Mouse (Mus musculus): ENCODE measurements around the gene Kmt2e. TPM values are rescaled to one million over a fixed set of nuclear protein-coding genes. Genes with fewer than 3 reads are reported as not detected.
A peak's percentile ranks its signal among the peaks of the same experiment; 100 is the strongest.

Gene Kmt2e
- total RNA-seq, 2 experiments from 2014 or later = 86.5 to 106 TPM

DNA sequence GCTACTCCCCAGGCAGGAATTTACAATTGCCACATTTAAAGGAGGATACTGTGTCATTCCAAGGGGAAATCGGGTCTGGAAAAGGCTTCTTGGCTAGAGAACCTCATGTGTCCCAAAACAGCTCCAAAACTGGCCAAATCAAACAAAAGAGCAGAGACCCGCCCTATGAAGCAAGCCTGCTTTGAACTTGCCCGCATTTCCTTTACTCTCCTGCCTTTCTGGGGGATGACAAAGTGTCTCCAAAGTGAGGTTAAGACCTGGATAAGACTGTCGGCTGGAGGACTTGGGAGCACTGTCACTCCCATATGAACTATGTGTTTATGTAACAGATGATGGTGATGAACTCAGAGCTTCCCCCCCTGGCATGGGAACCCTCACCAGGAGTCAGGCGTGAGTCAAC, 26.1 kb upstream of the Kmt2e start:
- intact Hi-C loops (cut with DNase I) = no loop called here
- no peak for DNase-seq (ENCODE audit: low spot score in 2 of 2)

GRCm38 (mm10) chr5:23410040-23410717, 24.1 kb upstream of the Kmt2e start:
- DNase-seq (ENCODE audit: low spot score in 2 of 2) = no peak
- intact Hi-C loops (cut with DNase I) = no loop called here

DNA sequence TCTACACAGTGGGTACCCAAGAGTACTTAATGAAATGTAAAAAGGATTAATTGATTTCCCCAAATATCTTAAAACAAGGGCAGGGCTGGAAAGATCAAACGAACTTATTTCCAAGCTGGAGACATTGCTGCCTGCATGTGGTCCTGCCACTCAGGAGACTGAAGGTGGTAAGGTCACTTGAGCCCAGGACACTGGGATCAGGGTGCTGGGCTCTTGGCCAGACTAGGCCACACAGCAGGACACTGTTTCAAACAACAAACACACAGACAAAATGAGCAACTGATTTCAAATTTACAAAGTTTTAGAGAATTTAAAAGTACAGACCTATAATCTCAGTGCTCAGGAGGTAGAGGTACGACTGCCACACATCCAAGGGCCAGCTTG, 23.5 kb upstream of the Kmt2e start:
- DNase-seq (ENCODE audit: low spot score in 2 of 2) = no peak

GRCm38 (mm10) chr5:23411640-23412039, 22.6 kb upstream of the Kmt2e start:
- intact Hi-C loops (cut with DNase I) = no loop called here
- DNase-seq (ENCODE audit: low spot score in 2 of 2) = peak in 1 of 2 experiments; percentile 58

More for the DNA sequence above, 23.5 kb upstream of the Kmt2e start:
- intact Hi-C loops (cut with DNase I) = no loop called here

DNA sequence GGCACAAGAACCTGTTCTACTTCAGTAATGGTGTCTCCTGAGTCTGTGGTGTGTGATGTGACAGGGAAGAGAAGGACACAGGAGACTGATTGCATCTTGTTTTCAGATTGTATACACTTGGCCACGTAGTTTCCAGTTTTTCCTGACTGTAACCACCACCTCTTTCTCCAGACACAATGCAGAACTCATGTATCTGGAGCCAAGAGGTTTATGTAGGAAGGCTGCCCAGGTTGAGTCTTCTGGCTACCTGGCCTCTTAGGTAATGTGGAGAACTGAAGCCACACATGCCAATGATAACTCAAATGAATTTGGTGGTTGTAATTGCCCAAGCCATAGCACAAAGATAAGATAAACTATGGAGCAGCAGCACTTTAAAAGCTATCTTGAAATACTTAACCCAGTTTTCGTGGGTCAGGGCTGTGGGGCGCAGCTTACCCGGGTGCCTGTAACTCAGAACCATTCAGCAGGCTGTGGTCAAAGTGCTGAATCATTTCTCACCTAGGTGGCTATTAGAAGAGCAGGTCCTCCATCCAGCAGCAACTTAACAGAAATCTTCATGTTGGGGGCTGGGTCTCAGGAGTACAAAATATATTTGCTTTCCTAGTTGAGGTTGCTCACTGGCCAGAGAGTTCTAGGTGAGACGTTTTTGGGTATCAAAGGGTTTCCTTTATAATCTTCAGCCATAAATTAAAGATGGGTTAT, 21.8 kb upstream of the Kmt2e start:
- DNase-seq (ENCODE audit: low spot score in 2 of 2) = no peak
- intact Hi-C loops (cut with DNase I) = no loop called here

DNA sequence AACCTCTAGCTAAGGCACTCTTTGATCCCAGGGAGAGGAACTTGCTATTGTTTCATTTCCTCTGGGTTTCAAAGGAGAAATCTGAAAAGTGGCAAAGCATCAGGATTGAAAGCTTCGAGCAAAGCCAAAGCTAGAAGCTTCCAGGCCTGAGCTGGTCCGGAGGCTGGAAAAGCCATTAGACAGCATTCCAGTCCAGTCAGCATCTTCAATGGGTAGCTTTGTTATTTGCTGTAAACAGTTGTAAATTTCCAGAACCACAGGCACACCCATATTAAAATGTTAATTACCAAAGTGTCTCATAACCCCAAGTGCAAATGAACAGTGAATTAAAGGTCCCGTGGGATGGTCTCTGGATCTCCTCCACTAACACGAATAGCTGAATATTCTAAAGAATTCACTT, 21.2 kb upstream of the Kmt2e start:
- intact Hi-C loops (cut with DNase I) = no loop called here
- no peak for DNase-seq (ENCODE audit: low spot score in 2 of 2)

GRCm38 (mm10) chr5:23413575-23414470, 20.4 kb upstream of the Kmt2e start:
- intact Hi-C loops (cut with DNase I) = no loop called here
- DNase-seq (ENCODE audit: low spot score in 2 of 2) = peak in 1 of 2 experiments; percentile 33

DNA sequence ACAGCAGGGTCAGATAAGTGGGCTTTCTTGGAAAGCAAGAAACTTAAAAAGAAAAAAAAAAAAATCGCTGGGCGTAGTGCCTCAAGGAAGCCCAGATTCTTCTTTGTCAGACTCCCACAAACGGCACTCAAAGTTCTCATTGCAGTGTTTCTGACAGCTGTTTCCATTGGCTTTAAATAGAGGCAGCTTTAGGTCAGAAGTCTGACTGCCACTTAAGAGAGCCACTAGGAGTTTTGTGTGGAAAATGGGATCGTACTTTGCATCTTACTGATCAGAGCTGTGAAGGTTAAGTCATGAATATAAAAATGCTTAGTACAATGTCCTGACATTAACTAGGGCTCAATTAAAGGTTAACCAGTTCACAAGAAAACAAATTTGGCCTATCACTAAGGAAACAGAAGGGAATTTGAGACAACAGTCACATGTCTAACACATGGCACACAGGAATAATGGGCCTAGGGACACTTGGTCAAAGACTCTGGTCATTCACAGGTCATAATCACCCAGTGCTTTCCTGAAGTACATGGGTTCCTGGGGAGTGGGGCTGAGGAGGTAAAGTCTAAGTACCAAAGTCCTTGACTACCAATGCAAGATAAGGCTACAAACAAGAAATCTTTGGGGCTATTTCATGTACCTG, 19.6 kb upstream of the Kmt2e start:
- intact Hi-C loops (cut with DNase I) = no loop called here
- no peak for DNase-seq (ENCODE audit: low spot score in 2 of 2)

DNA sequence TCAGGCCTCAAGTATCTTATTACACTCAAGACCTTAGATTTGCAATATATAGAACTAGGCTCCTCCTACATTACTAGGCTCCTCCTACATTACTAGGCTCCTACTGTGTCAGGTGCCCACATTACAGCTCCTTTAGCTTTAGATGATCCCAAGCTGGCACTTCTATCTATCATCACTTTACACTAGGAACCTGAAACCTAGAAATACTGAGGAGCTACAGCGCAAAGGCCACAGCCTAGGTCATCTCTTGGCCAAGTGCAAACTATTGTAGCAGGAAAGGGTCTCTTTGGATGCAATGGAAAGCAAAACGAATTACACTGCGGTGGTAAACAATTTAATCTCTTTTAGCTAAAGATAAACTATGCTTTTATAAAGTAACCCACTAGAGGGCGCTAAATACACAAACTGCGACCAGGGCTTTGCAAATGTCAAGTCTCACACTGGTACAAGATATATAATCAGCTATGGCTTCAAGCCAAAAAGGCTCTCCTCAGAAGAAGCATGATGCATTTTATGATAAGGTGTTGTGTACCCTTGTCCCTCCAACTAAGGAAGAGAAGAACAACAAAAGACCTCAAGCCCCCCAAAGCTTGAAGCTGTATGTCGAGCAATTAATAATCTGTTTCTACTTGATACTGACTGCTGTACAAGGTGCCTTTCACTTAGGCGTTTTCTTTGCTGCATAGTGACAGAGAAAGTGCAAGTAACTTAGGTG, 18.5 kb upstream of the Kmt2e start:
- no peak for DNase-seq (ENCODE audit: low spot score in 2 of 2)
- intact Hi-C loops (cut with DNase I) = no loop called here

DNA sequence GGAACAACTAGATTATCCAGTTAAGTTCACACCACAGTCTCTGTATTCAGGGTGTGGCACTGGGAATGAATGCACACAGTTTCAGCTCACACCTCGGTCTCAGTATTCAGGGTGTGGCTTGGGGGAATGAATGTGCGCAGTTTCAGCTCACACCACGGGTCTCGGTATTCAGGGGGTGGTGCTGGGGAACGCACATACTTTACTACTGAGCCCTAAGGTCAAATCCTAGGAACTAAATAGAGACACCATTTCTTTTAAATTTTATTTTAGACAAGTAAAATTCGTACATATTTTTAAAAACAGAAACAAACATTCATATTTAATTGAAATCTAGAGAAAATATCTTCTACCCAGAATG, 18.0 kb upstream of the Kmt2e start:
- intact Hi-C loops (cut with DNase I) = no loop called here
- DNase-seq (ENCODE audit: low spot score in 2 of 2) = no peak

GRCm38 (mm10) chr5:23417716-23418115, 16.5 kb upstream of the Kmt2e start:
- no peak for DNase-seq (ENCODE audit: low spot score in 2 of 2)

DNA sequence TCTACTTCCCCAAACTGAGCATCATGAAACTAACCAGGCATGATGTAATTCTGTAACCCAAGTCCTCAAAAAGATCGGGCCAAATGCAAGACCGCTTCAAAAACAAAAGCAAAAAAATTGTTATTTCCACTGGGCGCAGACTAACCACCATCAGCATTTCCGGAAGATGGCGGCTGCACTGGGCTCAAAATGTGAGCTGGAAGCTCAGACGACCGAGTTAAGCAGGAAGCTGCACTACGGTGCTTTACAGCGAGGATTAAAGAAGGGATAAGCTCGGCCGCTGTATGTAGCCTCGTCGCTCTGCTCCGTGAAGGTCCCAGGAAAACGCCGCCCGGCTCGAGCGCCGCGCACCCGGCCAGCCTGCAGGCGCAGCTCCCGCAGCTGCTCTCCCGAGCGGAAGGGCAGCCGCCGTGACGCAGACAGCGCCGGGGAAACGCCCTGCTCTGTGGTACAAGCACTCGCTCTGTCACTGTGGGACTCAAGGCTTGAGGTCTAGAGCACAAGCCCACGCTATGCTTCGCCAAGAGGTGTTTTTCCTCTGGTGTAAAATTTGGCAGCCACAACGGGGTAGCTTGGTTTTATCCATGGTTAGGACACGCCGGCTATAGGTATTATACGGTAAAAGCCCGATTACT, 16.0 kb upstream of the Kmt2e start:
- peak; percentile 86 to 88 for DNase-seq (ENCODE audit: low spot score in 2 of 2)
- intact Hi-C loops (cut with DNase I) = loop anchor here (2.0 kb wide), 1 partner anchor 15 kb away; no protein-coding TSS in a partner anchor

More at GRCm38 (mm10) chr5:23417716-23418115, 16.5 kb upstream of the Kmt2e start:
- intact Hi-C loops (cut with DNase I) = loop anchor here (2.0 kb wide), 1 partner anchor 15 kb away; no protein-coding TSS in a partner anchor

- no peak for DNase-seq (ENCODE audit: low spot score in 2 of 2)
- intact Hi-C loops (cut with DNase I) = loop anchor here (2.0 kb wide), 1 partner anchor 14 kb away; no protein-coding TSS in a partner anchor
These were observed 15.2 kb upstream of the Kmt2e start for GRCm38 (mm10) chr5:23418797-23419595.

GRCm38 (mm10) chr5:23419616-23420170, 14.5 kb upstream of the Kmt2e start:
- intact Hi-C loops (cut with DNase I) = loop anchor here (2.0 kb wide), 1 partner anchor 13 kb away; no protein-coding TSS in a partner anchor
- no peak for DNase-seq (ENCODE audit: low spot score in 2 of 2)

- intact Hi-C loops (cut with DNase I) = no loop called here
- DNase-seq (ENCODE audit: low spot score in 2 of 2) = no peak
These were observed 13.8 kb upstream of the Kmt2e start for GRCm38 (mm10) chr5:23420410-23420809.

GRCm38 (mm10) chr5:23421440-23421839, 12.8 kb upstream of the Kmt2e start:
- DNase-seq (ENCODE audit: low spot score in 2 of 2) = no peak
- intact Hi-C loops (cut with DNase I) = no loop called here

DNA sequence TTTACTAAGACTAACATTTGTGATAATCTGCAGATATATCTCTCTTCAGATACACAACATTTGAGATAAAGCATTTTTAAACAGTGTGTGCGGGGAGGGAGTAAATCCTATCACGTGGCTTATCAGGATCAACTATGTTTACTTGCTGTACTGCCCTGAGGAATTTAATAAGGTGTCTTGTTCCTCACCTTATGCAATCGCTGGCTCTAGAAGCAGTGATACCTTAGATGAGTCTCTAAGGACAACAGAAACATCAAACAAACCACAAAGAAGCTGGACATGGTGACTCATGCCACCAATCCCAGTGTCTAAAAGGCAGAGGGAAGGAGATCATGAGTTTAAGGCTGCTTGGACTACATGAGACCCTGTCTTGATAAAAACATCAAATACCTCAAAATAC, 11.2 kb upstream of the Kmt2e start:
- intact Hi-C loops (cut with DNase I) = no loop called here
- DNase-seq (ENCODE audit: low spot score in 2 of 2) = no peak

DNA sequence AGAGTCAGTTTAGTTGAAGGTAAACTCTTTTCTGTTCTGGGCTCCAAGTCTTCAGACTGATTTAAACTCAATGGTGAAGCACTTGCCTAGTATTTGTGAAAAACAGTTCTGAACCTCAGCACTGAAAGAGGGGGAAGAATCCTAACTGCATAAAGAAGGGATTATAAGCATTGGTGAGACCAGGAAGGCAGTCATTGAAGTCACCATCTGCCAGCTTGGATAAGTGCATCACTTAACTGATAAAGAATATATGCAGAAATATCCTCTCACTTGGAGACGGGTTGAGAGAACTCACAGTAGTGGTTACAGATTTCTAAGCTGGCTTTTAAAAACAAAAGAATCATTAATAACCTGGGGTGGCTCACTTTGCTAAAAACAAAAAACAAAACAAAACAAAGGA, 6.7 kb upstream of the Kmt2e start:
- DNase-seq (ENCODE audit: low spot score in 2 of 2) = no peak
- intact Hi-C loops (cut with DNase I) = no loop called here

Measured in left cerebral cortex, postnatal 36 days (tissue).